Mouse (Mus musculus): ENCODE data around the gene Nsmce4a. TPM values are rescaled to one million over a fixed set of nuclear protein-coding genes. Genes with fewer than 3 reads are reported as not detected.
A peak's percentile ranks its signal among the peaks of the same experiment; 100 is the strongest.

Gene Nsmce4a
- polyA plus RNA-seq, 1 experiment from 2014 or later = 108 TPM

DNA sequence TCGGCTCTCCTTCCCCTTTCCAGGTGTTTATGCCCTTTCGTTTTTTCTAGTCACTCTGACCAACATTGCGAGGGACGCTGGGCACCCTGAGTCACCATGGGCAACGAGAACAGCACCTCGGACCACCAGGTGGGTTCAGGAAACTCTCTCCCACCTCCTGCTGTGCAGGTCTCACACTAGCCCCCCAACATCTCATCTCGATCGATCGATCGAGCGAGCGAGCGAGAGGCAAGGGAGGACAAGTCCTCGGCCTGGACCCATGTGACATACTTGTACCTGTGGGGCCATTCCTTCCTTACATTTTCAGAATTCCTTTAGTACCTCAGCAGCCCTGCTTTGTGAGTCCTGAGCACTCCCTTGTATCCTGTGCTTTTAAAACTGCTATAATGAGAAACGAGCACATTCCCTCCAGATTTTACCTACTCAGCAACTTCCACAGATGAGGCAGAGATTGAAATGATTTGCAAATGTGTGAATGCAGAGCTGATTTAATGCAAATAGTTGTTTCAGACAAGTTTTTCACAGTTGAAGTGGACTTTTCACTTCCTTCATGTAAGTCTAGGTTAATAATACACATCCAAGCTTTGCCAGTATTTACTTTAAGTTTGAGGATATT, 4.6 kb upstream of the Nsmce4a start, which contains the start of gene Tacc2:
Gene Tacc2 (plus strand): TSS at position 51 of the 616 bp plus-strand sequence.
- no peaks in the 10 kb centered on the region for H3K9me3 ChIP-seq (ENCODE audit: low read length)
- H3K4me1 ChIP-seq (ENCODE audit: insufficient read depth, low read depth, low read length) = peaks cover 19% of the 10 kb centered on the region; the same call in 1 of the 2 replicates
- 26% methylated on average over 15 of the region's 15 CpGs for WGBS
- peak; percentile 46 for ATAC-seq
- peak within 1 kb of the TSS; percentile 85 for H3K27ac ChIP-seq (ENCODE audit: low read length)
- TF ChIP-seq EP300 (IDR thresholded peaks at IDR 0.05) (no peak; the same call in 1 of the 2 replicates), CTCF (IDR thresholded peaks at IDR 0.05) (no peak)
- peak within 1 kb of the TSS; percentile 58 for H3K4me2 ChIP-seq (replicated peaks; ENCODE audit: low read depth, low read length)
- H3K4me3 ChIP-seq (ENCODE audit: low read depth, low read length) = peak within 1 kb of the TSS; percentile 23
- peak within 1 kb of the TSS; percentile 23; the same call in 1 of the 2 replicates for H3K9ac ChIP-seq (replicated peaks; ENCODE audit: low read depth)
- peak; percentile 65 for DNase-seq (ENCODE audit: low spot score)
- H3K27me3 ChIP-seq (replicated peaks; ENCODE audit: insufficient read depth, low read length) = no peaks in the 10 kb centered on the region
- H3K36me3 ChIP-seq (ENCODE audit: insufficient read depth, low read length) = no peaks in the 10 kb centered on the region

DNA sequence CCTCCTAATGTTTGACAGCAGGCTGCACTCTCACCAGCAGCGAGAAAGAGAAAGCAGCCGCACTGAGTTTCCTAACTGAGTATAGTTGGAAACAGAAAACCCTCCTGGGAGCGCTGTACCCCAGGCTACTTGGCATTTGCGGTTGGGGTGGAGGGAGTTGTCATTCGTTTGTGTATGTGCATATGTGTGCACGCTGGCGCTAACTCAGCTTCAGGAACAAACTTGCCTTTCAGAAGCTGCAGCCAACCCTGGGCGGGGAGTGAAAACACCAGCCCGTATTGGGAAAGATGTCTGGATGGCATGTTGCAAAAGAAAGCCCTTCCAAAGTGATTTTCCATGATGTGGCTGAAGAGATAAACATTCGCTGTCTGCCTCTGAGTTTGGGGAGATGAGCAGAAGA, 4.1 kb upstream of the Nsmce4a start:
- peak overlapping the region; percentile 23; the same call in 1 of the 2 replicates for H3K9ac ChIP-seq (replicated peaks; ENCODE audit: low read depth)
- no peaks in the 10 kb centered on the region for H3K27me3 ChIP-seq (replicated peaks; ENCODE audit: insufficient read depth, low read length)
- peaks cover 19% of the 10 kb centered on the region; the same call in 1 of the 2 replicates for H3K4me1 ChIP-seq (ENCODE audit: insufficient read depth, low read depth, low read length)
- 11% methylated on average over 10 of the region's 10 CpGs for WGBS
- H3K4me2 ChIP-seq (replicated peaks; ENCODE audit: low read depth, low read length) = peak overlapping the region; percentile 58
- peak; percentile 82 for DNase-seq (ENCODE audit: low spot score)
- H3K9me3 ChIP-seq (ENCODE audit: low read length) = no peaks in the 10 kb centered on the region
- peak; percentile 42 for ATAC-seq
- TF ChIP-seq EP300 (IDR thresholded peaks at IDR 0.05) (no peak), CTCF (IDR thresholded peaks at IDR 0.05) (peak; percentile 0)
- peak overlapping the region; percentile 23 for H3K4me3 ChIP-seq (ENCODE audit: low read depth, low read length)
- peak overlapping the region; percentile 85 for H3K27ac ChIP-seq (ENCODE audit: low read length)
- H3K36me3 ChIP-seq (ENCODE audit: insufficient read depth, low read length) = no peaks in the 10 kb centered on the region

DNA sequence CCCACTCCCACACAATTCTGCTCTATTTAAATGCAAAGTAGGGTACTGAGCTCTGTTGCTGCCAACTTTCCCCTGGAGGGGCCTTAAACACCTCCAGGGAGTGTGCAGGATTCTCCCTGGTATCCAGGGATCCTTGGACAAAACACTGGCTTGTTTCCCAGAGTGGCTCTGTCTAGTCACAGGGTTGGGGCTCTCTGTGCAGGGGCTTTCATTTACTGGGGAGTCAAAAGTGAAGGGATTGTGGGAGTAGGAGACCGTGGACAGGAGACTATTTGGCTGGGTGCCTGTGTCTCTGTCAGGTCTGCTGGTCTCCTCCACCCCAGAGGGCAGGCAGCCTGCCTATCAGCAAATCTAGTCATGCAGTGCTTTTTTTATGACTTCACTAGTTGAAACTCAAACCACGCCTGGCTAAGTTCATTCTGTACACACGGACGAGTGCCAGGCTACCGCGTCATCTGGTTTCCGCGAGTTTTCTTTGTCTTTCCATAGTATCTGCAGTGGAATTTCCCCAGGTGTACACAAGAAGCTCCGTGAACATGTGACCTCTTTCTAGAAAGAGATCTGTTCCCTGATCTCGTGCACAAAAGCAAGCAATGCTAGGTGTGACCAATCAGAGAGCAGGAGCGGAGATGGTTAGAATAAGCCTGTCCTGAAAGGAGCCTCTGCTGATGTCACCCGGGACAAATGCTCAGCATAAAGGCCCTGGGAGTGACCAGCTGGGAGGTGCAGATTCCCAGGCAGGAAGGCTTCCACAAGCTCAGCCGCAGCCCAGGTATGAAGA, 1.5 kb upstream of the Nsmce4a start:
- peak; percentile 91 for DNase-seq (ENCODE audit: low spot score)
- WGBS = 39% methylated on average over 13 of the region's 13 CpGs

DNA sequence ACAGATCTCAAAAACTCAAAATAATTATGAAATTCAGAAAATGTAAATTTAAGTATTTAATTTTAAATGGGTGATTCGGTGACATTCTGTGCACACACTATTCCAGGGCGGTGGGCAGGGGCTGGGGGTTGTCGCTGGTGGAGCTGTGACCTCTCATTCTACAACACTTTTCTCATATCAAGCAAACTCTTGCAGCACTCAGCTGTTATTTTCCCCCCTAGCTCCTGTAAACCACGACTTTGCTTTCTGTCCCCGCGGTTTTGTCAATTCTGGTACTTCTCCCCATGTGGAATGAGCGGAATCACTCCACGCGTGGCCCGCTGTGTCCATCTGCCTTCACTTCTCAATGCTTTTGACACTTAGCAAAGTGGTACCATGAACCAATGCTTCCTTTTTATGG, 828 bp upstream of the Nsmce4a start:
- Histone ChIP-seq H3K9me3 (ENCODE audit: low read length) (no peaks in the 10 kb centered on the region), H3K4me3 (ENCODE audit: low read depth, low read length) (no peak overlapping the region), H3K36me3 (ENCODE audit: insufficient read depth, low read length) (no peaks in the 10 kb centered on the region), H3K27me3 (replicated peaks; ENCODE audit: insufficient read depth, low read length) (no peaks in the 10 kb centered on the region), H3K4me2 (replicated peaks; ENCODE audit: low read depth, low read length) (no peak overlapping the region), H3K27ac (ENCODE audit: low read length) (peak overlapping the region; percentile 87), H3K4me1 (ENCODE audit: insufficient read depth, low read depth, low read length) (peaks cover 18% of the 10 kb centered on the region; the same call in 1 of the 2 replicates), H3K9ac (replicated peaks; ENCODE audit: low read depth) (no peak overlapping the region)
- WGBS = 93% methylated on average over 10 of the region's 10 CpGs
- DNase-seq (ENCODE audit: low spot score) (no peak), ATAC-seq (no peak)
- TF ChIP-seq EP300 (IDR thresholded peaks at IDR 0.05) = no peak

More for the DNA sequence above, 1.5 kb upstream of the Nsmce4a start:
- no peak overlapping the region for H3K9ac ChIP-seq (replicated peaks; ENCODE audit: low read depth)
- H3K4me2 ChIP-seq (replicated peaks; ENCODE audit: low read depth, low read length) = 0 out of 2 replicates have a peak overlapping the region, but pooled peaks have one; percentile 3
- peak overlapping the region; percentile 87 for H3K27ac ChIP-seq (ENCODE audit: low read length)
- no peaks in the 10 kb centered on the region for H3K27me3 ChIP-seq (replicated peaks; ENCODE audit: insufficient read depth, low read length)
- TF ChIP-seq CTCF (IDR thresholded peaks at IDR 0.05) (no peak), EP300 (IDR thresholded peaks at IDR 0.05) (peak; percentile 76)
- H3K36me3 ChIP-seq (ENCODE audit: insufficient read depth, low read length) = no peaks in the 10 kb centered on the region
- peaks cover 19% of the 10 kb centered on the region; the same call in 1 of the 2 replicates for H3K4me1 ChIP-seq (ENCODE audit: insufficient read depth, low read depth, low read length)
- H3K4me3 ChIP-seq (ENCODE audit: low read depth, low read length) = peak overlapping the region; percentile 0; the same call in 1 of the 2 replicates
- H3K9me3 ChIP-seq (ENCODE audit: low read length) = no peaks in the 10 kb centered on the region
- ATAC-seq = peak; percentile 86

DNA sequence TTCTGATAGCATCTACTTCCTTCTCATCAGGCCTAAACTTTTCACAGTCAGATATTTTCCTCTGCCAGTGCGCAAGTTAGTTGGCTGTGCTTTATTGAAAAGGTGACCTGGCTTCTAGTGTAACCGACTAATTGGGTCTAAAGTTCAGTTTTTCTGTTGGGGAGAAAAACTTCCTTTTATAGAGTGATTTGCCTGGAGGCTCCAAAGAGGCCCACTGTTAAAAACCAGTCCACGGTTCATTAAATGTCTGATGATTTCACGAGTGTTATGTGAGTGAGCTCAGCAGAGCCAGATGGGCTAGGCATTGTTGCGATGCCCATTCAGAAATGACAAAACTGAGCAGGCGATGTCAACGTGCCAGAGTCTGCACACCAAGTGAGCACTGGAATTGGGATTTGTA, 2.4 kb downstream of the Nsmce4a start:
- Histone ChIP-seq H3K27me3 (replicated peaks; ENCODE audit: insufficient read depth, low read length) (no peaks in the 10 kb centered on the region), H3K9ac (replicated peaks; ENCODE audit: low read depth) (no peak overlapping the region), H3K36me3 (ENCODE audit: insufficient read depth, low read length) (no peaks in the 10 kb centered on the region), H3K4me2 (replicated peaks; ENCODE audit: low read depth, low read length) (no peak overlapping the region), H3K4me1 (ENCODE audit: insufficient read depth, low read depth, low read length) (no peaks in the 10 kb centered on the region; the same call in 1 of the 2 replicates), H3K27ac (ENCODE audit: low read length) (no peak overlapping the region), H3K9me3 (ENCODE audit: low read length) (no peaks in the 10 kb centered on the region), H3K4me3 (ENCODE audit: low read depth, low read length) (no peak overlapping the region)
- no peak for DNase-seq (ENCODE audit: low spot score)
- WGBS = 85% methylated on average over 7 of the region's 7 CpGs
- no peak for ATAC-seq
- TF ChIP-seq CTCF (IDR thresholded peaks at IDR 0.05) (no peak), EP300 (IDR thresholded peaks at IDR 0.05) (no peak)

DNA sequence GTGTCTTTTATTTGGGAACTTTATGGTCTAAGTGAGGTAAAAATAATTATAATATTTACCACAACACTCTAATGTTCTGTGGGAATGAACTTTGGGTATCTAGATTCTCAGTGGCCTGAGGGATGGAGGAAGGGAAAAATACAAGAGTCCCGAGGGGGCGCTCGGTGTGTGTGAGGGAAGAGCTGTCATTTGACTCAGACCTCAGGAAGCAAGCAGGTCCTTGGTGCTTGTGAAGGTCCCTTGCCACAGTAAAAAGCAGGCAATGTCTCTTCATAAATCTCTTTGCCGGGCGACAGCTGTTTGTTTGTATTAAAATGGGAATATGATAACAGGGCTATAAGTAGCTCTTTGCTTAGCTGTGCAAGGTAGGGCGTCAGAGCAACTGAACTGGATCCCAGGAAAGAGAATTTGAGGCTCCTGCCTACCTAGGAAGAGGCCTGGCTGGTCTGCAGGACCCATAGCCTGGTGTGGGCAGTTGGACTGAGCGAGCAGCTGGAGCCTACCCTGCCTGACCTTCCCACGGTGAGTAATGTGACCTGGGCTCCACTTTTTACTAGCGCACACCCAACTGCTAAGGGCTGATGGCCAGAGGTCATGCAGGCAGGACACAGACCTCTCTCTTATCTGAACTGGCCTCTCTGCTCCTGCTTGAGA, 4.0 kb downstream of the Nsmce4a start:
- no peak for ATAC-seq
- H3K4me2 ChIP-seq (replicated peaks; ENCODE audit: low read depth, low read length) = no peak overlapping the region
- H3K27ac ChIP-seq (ENCODE audit: low read length) = no peak overlapping the region
- no peaks in the 10 kb centered on the region for H3K27me3 ChIP-seq (replicated peaks; ENCODE audit: insufficient read depth, low read length)
- no peaks in the 10 kb centered on the region for H3K4me1 ChIP-seq (ENCODE audit: insufficient read depth, low read depth, low read length)
- no peaks in the 10 kb centered on the region for H3K9me3 ChIP-seq (ENCODE audit: low read length)
- H3K36me3 ChIP-seq (ENCODE audit: insufficient read depth, low read length) = no peaks in the 10 kb centered on the region
- WGBS = 35% methylated on average over 9 of the region's 9 CpGs
- TF ChIP-seq EP300 (IDR thresholded peaks at IDR 0.05) (no peak), CTCF (IDR thresholded peaks at IDR 0.05) (no peak)
- H3K9ac ChIP-seq (replicated peaks; ENCODE audit: low read depth) = no peak overlapping the region
- H3K4me3 ChIP-seq (ENCODE audit: low read depth, low read length) = no peak overlapping the region
- DNase-seq (ENCODE audit: low spot score) = no peak
